Mouse (Mus musculus) forebrain, embryonic 13.5 days (tissue): ENCODE data around the gene Spock3. TPM values are rescaled to one million over a fixed set of nuclear protein-coding genes. Genes with fewer than 3 reads are reported as not detected.
A peak's percentile ranks its signal among the peaks of the same experiment; 100 is the strongest.
"Not testable (repeated sequence)": the region's sequence is repeated elsewhere in the genome, so short reads cannot be mapped to it uniquely, and the experiment has no call there.

ENCODE experiments used
- ATAC-seq: fragments of 200-750 bp; cut with Nextera tagmentation; 2 replicates; pipeline ENCODE4 v1.8.0; 2017
- H3K27ac ChIP-seq: fragments of 300-500 bp; sonication (generic); 2 replicates; pipeline ENCODE4 v1.5.1; 2015; ENCODE audit warnings: inconsistent platforms, mild to moderate bottlenecking, moderate library complexity
- H3K27me3 ChIP-seq: fragments of 300-500 bp; sonication (generic); 2 replicates; pipeline ENCODE4 v1.6.1; 2015; ENCODE audit warnings: mild to moderate bottlenecking, inconsistent platforms
- H3K36me3 ChIP-seq: fragments of 300-500 bp; sonication (generic); 2 replicates; pipeline ENCODE4 v1.6.1; 2015; ENCODE audit warnings: mild to moderate bottlenecking, inconsistent platforms; ENCODE audit not compliant: poor library complexity, severe bottlenecking
- H3K4me1 ChIP-seq: fragments of 300-500 bp; sonication (generic); 2 replicates; pipeline ENCODE4 v1.6.1; 2015; ENCODE audit warnings: inconsistent platforms
- H3K4me2 ChIP-seq: fragments of 300-500 bp; sonication (generic); 2 replicates; pipeline ENCODE4 v1.6.1; 2015; ENCODE audit warnings: inconsistent platforms, mild to moderate bottlenecking, moderate library complexity
- H3K4me3 ChIP-seq: fragments of 300-500 bp; sonication (generic); 2 replicates; pipeline ENCODE4 v1.5.1; 2015; ENCODE audit warnings: mild to moderate bottlenecking, inconsistent platforms
- H3K9ac ChIP-seq: fragments of 300-500 bp; sonication (generic); 2 replicates; pipeline ENCODE4 v1.6.1; 2015; ENCODE audit warnings: mild to moderate bottlenecking, inconsistent platforms
- H3K9me3 ChIP-seq: fragments of 300-500 bp; sonication (generic); replicated peaks from 2 replicates; pipeline ENCODE4 v1.6.1; 2016; ENCODE audit warnings: inconsistent platforms
- WGBS: fragments of 180-500 bp; shearing (Covaris S2); methylation state at CpG from one replicate; pipeline ENCODE4 v1.1.7; 2015; 5-methylcytosine and 5-hydroxymethylcytosine counted together
- polyA plus RNA-seq: library from polyadenylated mRNA; unstranded; fragments of >200 nt; fragmentation: Nextera tagmentation; extraction: Ambion mirVana; gene quantifications from 2 replicates; pipeline ENCODE4 v1.2.1, GENCODE M21; 2015

Spock3 gene
- polyA plus RNA-seq = 11.6 and 12.2 TPM in 2 replicates

DNA sequence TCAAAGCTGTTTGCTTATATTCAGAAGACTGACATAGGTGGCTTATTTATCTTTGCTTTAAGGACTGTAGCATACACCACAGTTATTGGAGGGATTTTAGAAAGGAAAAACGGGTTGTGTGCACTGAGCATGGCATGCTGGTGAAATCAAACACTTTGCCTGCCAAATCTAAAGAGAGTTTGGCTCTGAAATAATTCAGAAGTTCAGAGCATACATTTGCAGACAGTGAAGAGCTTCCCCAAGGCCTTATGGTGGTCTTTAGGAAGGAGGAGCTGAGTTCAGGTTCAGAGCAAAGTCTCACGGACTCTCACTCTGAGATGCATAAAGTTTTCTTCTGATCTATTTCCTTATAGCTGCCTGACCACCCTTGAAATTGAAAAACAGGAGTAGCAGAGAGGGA is at the start of gene Spock3:
Spock3 (plus strand) TSS at position 301 of the 400 bp plus-strand sequence.
- WGBS = 36% methylated on average over 2 of the region's 2 CpGs
- H3K9ac ChIP-seq = peak within 1 kb of the TSS; percentile 69
- H3K9me3 ChIP-seq = no peaks in the 10 kb centered on the region
- 0 out of 2 replicates have a peak, but pooled peaks have one; percentile 2 for ATAC-seq
- peak within 1 kb of the TSS; percentile 35; the same call in 1 of the 2 replicates for H3K27ac ChIP-seq
- no peaks in the 10 kb centered on the region for H3K27me3 ChIP-seq
- no peaks in the 10 kb centered on the region for H3K36me3 ChIP-seq
- H3K4me1 ChIP-seq = no peaks in the 10 kb centered on the region
- H3K4me2 ChIP-seq = peak within 1 kb of the TSS; percentile 77
- H3K4me3 ChIP-seq = peak within 1 kb of the TSS; percentile 58

- under 1% methylated on average over 49 of the region's 50 CpGs for WGBS
- H3K9me3 ChIP-seq = no peaks in the 10 kb centered on the region
- ATAC-seq = peak; percentile 93
These were observed 645 bp downstream of the Spock3 start for GRCm38 (mm10) chr8:62951173-62952134.

DNA sequence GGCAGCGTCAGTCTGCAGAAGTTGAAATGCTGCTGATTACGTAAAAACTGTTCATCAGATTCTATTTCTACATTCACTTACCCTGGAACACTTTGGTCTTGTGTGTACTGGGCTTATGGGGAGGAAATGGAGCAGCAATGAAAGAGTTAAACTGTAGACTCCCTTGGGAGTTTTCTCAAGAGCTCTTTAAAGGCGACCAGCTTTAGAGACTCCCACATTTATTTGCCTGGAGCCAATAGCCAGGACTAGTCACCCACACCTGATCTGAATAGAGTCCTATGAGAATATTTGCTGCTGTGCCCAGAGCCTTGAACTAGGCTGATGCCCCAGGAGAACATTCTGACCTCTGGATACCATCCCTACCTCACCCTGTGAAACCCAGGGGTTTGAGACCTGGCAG is 1.7 kb downstream of the Spock3 start:
- Histone ChIP-seq H3K27me3 (no peaks in the 10 kb centered on the region), H3K9me3 (no peaks in the 10 kb centered on the region), H3K4me3 (peak overlapping the region; percentile 58), H3K4me2 (peak overlapping the region; percentile 77), H3K36me3 (no peaks in the 10 kb centered on the region), H3K9ac (0 out of 2 replicates have a peak overlapping the region, but pooled peaks have one; percentile 69), H3K27ac (no peak overlapping the region), H3K4me1 (no peaks in the 10 kb centered on the region)
- WGBS = 14% methylated on average over 3 of the region's 3 CpGs
- no peak for ATAC-seq

More at GRCm38 (mm10) chr8:62951173-62952134, 645 bp downstream of the Spock3 start:
- Histone ChIP-seq H3K27ac (peak overlapping the region; percentile 35; the same call in 1 of the 2 replicates), H3K4me2 (peak overlapping the region; percentile 77), H3K27me3 (no peaks in the 10 kb centered on the region), H3K36me3 (no peaks in the 10 kb centered on the region), H3K4me1 (no peaks in the 10 kb centered on the region), H3K4me3 (peak overlapping the region; percentile 58), H3K9ac (peak overlapping the region; percentile 69)

DNA sequence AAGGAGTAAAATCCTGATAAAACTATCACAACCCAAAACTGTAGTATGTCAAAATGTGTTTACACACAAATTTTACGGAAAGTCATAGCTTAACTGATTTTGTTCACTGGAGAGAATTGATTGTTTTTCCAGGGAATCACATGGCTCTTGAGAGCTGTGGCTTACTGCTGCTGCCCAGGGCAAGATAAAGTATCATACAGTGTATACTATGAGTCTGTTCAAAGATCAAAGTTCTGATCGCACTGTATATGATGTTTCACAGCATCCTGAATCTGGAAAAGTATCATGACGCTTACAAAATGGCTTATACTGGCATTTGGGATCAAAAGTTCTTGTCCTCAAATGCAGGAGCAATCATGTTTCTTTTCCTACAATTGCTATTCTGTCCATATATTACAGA is 11.8 kb downstream of the Spock3 start:
- H3K4me1 ChIP-seq = no peaks in the 10 kb centered on the region
- H3K36me3 ChIP-seq = no peaks in the 10 kb centered on the region
- no peak overlapping the region for H3K9ac ChIP-seq
- no peaks in the 10 kb centered on the region for H3K9me3 ChIP-seq
- no peaks in the 10 kb centered on the region for H3K27me3 ChIP-seq
- H3K4me3 ChIP-seq = no peak overlapping the region
- no peak for ATAC-seq
- no peak overlapping the region for H3K4me2 ChIP-seq
- no peak overlapping the region for H3K27ac ChIP-seq
- WGBS = 86% methylated on average over 3 of the region's 3 CpGs

GRCm38 (mm10) chr8:62969802-62970372 is 19.1 kb downstream of the Spock3 start:
- Histone ChIP-seq H3K27ac (no peak overlapping the region), H3K9me3 (no peaks in the 10 kb centered on the region), H3K9ac (no peak overlapping the region), H3K4me2 (no peak overlapping the region), H3K4me1 (0 out of 2 replicates have a peak, but pooled peaks cover 3% of the 10 kb centered on the region), H3K27me3 (no peaks in the 10 kb centered on the region), H3K4me3 (no peak overlapping the region), H3K36me3 (no peaks in the 10 kb centered on the region)
- ATAC-seq = no peak
- 64% methylated on average over 2 of the region's 2 CpGs for WGBS

GRCm38 (mm10) chr8:63088984-63089383 is 138.2 kb downstream of the Spock3 start:
- Histone ChIP-seq H3K9me3 (no peaks in the 10 kb centered on the region), H3K27me3 (no peaks in the 10 kb centered on the region), H3K27ac (no peak overlapping the region), H3K4me3 (no peak overlapping the region), H3K4me2 (no peak overlapping the region), H3K36me3 (no peaks in the 10 kb centered on the region), H3K4me1 (no peaks in the 10 kb centered on the region), H3K9ac (no peak overlapping the region)
- 89% methylated on average over 3 of the region's 3 CpGs for WGBS
- ATAC-seq = no peak

GRCm38 (mm10) chr8:63098200-63098599 is 147.4 kb downstream of the Spock3 start:
- H3K4me1 ChIP-seq = no peaks in the 10 kb centered on the region
- H3K27ac ChIP-seq = no peak overlapping the region
- no peak overlapping the region for H3K9ac ChIP-seq
- no peak for ATAC-seq
- H3K27me3 ChIP-seq = no peaks in the 10 kb centered on the region
- H3K9me3 ChIP-seq = no peaks in the 10 kb centered on the region
- no peaks in the 10 kb centered on the region for H3K36me3 ChIP-seq
- WGBS = 90% methylated on average over 2 of the region's 2 CpGs
- no peak overlapping the region for H3K4me2 ChIP-seq
- no peak overlapping the region for H3K4me3 ChIP-seq

DNA sequence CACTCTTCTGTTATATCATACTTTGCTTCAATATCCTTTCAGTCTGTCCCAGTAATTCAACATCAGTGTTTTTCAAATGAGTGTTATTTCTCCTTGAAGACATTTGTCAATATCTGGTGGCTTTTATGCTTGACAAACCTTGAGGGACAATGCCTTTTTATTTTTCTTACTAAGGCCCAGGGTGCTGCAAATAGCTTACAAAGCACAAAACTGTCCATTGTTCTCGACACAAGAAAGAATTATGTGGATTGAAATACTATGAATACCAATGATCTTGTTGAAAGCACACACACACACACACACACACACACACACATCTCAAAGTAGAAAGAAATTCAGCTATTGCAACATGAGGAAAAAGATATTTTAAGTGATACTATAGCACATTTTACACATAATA is 159.0 kb downstream of the Spock3 start:
- H3K9ac ChIP-seq = no peak overlapping the region
- H3K27me3 ChIP-seq = no peaks in the 10 kb centered on the region
- H3K9me3 ChIP-seq = no peaks in the 10 kb centered on the region
- no peak overlapping the region for H3K27ac ChIP-seq
- no peak overlapping the region for H3K4me3 ChIP-seq
- WGBS = 55% methylated on average over 1 of the region's 1 CpGs
- no peak overlapping the region for H3K4me2 ChIP-seq
- H3K36me3 ChIP-seq = no peaks in the 10 kb centered on the region
- ATAC-seq = no peak
- no peaks in the 10 kb centered on the region for H3K4me1 ChIP-seq

DNA sequence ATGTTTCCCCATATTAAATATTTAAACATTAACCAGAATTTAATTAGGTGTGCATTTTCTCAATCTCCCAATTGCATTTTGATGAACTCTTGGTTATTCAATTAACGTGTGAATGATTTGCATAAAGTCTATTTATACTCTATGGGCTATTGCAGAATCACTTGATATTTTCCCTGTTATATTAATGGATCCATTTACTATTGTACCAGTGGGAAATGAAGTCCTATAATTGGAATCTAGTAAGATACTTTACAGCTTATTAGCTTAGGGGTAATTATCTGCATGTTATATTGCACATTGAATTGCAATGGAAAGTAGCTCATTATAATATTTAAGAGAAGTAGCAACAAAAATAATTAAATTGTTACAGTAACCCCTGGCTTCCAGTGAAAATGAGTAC is 162.1 kb downstream of the Spock3 start:
- Histone ChIP-seq H3K36me3 (no peaks in the 10 kb centered on the region), H3K4me1 (no peaks in the 10 kb centered on the region), H3K4me2 (no peak overlapping the region), H3K9ac (no peak overlapping the region), H3K27me3 (no peaks in the 10 kb centered on the region), H3K9me3 (no peaks in the 10 kb centered on the region), H3K27ac (no peak overlapping the region), H3K4me3 (no peak overlapping the region)
- 61% methylated on average over 1 of the region's 1 CpGs for WGBS
- ATAC-seq = no peak

DNA sequence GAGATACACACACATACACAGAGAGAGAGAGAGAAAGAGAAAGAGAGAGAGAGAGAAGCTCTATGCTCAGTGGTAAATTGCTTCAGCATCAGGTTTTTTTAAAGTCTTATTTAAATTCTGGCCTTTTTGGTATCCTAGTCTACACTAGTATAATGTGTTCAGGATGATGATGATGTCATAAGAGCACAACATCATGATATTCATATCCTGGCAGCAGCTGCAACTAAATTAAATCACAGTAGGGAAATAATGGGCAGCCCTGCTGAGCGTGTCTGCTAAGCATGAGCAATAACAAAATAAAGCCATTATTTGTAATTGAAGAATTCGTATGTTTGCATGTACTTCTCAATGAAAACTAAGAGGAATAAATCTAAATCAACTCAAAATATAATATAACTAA is 169.7 kb downstream of the Spock3 start:
- Histone ChIP-seq H3K9ac (no peak overlapping the region), H3K9me3 (no peaks in the 10 kb centered on the region), H3K27me3 (no peaks in the 10 kb centered on the region), H3K4me1 (no peaks in the 10 kb centered on the region), H3K27ac (no peak overlapping the region), H3K36me3 (no peaks in the 10 kb centered on the region), H3K4me3 (no peak overlapping the region), H3K4me2 (no peak overlapping the region)
- 0 out of 2 replicates have a peak, but pooled peaks have one; percentile 19 for ATAC-seq
- 66% methylated on average over 2 of the region's 2 CpGs for WGBS

GRCm38 (mm10) chr8:63135406-63135805 is 184.6 kb downstream of the Spock3 start:
- ATAC-seq = no peak
- Histone ChIP-seq H3K4me2 (no peak overlapping the region), H3K9me3 (no peaks in the 10 kb centered on the region), H3K4me1 (no peaks in the 10 kb centered on the region), H3K4me3 (no peak overlapping the region), H3K36me3 (no peaks in the 10 kb centered on the region), H3K27me3 (no peaks in the 10 kb centered on the region), H3K9ac (no peak overlapping the region), H3K27ac (no peak overlapping the region)
- WGBS = 86% methylated on average over 3 of the region's 3 CpGs

DNA sequence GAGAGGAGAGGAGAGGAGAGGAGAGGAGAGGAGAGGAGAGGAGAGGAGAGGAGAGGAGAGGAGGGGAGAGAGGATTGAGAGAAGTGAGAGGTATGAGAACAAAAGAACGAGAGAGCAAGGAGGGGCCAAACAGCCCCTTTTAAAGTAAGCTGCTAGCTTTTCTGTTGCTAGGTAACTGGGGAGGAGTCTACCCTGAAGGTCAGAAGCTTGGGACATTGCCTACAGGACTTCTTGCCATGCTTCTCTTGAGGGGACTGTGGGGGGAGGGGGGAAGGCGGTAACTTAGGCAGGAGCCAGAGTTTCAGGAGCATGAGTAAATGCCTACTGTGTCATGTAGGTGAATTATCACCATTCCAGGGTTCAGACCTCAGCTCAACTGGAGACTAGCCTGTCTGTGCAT is 213.1 kb downstream of the Spock3 start:
- not testable (repeated sequence) for H3K27me3 ChIP-seq, H3K4me1 ChIP-seq, H3K4me2 ChIP-seq, H3K27ac ChIP-seq, H3K9me3 ChIP-seq, H3K4me3 ChIP-seq, H3K9ac ChIP-seq, H3K36me3 ChIP-seq, ATAC-seq
- WGBS = 55% methylated on average over 2 of the region's 2 CpGs
